Mouse (Mus musculus): ENCODE measurements around the gene Nxf1.

- TF ChIP-seq CTCF (IDR thresholded peaks at IDR 0.05; ENCODE audit: low read depth) (no peak), EP300 (IDR thresholded peaks at IDR 0.05; ENCODE audit: low read depth) (no peak)
Measured at GRCm38 (mm10) chr19:8790171-8790570, 33.3 kb downstream of the Nxf1 start.
